Mouse (Mus musculus): ENCODE data around the gene Txk. TPM values are rescaled to one million over a fixed set of nuclear protein-coding genes. Genes with fewer than 3 reads are reported as not detected.
A peak's percentile ranks its signal among the peaks of the same experiment; 100 is the strongest.

Gene Txk
- total and polyA plus RNA-seq, 3 experiments: 0.10 to 0.23 TPM; not detected in 1

- TF ChIP-seq SIN3A (IDR thresholded peaks at IDR 0.05; ENCODE audit: low read length) (peak; percentile 39), MAX (IDR thresholded peaks at IDR 0.05; ENCODE audit: low read length) (no peak), MAZ (IDR thresholded peaks at IDR 0.05; ENCODE audit: low read depth, low read length) (no peak), MAFK (IDR thresholded peaks at IDR 0.05; ENCODE audit: borderline replicate concordance, low read depth, low read length) (no peak), POLR2AphosphoS5 (IDR thresholded peaks at IDR 0.05; ENCODE audit: borderline replicate concordance, low read depth, low read length) (no peak), SMC3 (IDR thresholded peaks at IDR 0.05; ENCODE audit: low read depth, low read length) (no peak), MEF2A (IDR thresholded peaks at IDR 0.05; ENCODE audit: extremely low read depth, insufficient replicate concordance, low read depth, low read length, poor library complexity, severe bottlenecking) (no peak), MXI1 (IDR thresholded peaks at IDR 0.05; ENCODE audit: low read depth, low read length) (no peak), HCFC1 (IDR thresholded peaks at IDR 0.05; ENCODE audit: low read depth, low read length) (no peak), E2F4 (IDR thresholded peaks at IDR 0.05; ENCODE audit: borderline replicate concordance, low read depth, low read length) (no peak)
These were observed 10.4 kb upstream of the Txk start (continued) for GRCm38 (mm10) chr5:72763025-72763424.

- H3K36me3 ChIP-seq (ENCODE audit: control insufficient read depth in 1 of 2, insufficient read depth in 2 of 2, low read length in 2 of 2): peaks cover 20 to 43% of the 10 kb centered on the region in 2 experiments
- H3K9me3 ChIP-seq (replicated peaks; ENCODE audit: insufficient read depth, low read length): no peaks in the 10 kb centered on the region
- DNase-seq (ENCODE audit: low read depth, low spot score): no peak
- no peak for TF ChIP-seq ETS1 (IDR thresholded peaks at IDR 0.05; ENCODE audit: low read depth, low read length)
- no peak for TF ChIP-seq NELFE (IDR thresholded peaks at IDR 0.05; ENCODE audit: low read depth, low read length)
- TF ChIP-seq KAT2A (conservative IDR thresholded peaks at IDR 0.05; ENCODE audit: low read depth, low read length): no peak
- no peak for TF ChIP-seq GABPA (IDR thresholded peaks at IDR 0.05; ENCODE audit: low read depth, low read length)
- no peak for TF ChIP-seq ZC3H11A (IDR thresholded peaks at IDR 0.05; ENCODE audit: low read depth, low read length)
- no peak for TF ChIP-seq JUND (IDR thresholded peaks at IDR 0.05; ENCODE audit: low read depth, low read length)
- no peak for TF ChIP-seq ZKSCAN1 (IDR thresholded peaks at IDR 0.05; ENCODE audit: low read depth, low read length)
- TF ChIP-seq RCOR1 (IDR thresholded peaks at IDR 0.05; ENCODE audit: low read depth, low read length): no peak
- no peak for TF ChIP-seq POLR2AphosphoS5 (IDR thresholded peaks at IDR 0.05; ENCODE audit: borderline replicate concordance, low read depth, low read length)
- TF ChIP-seq ZNF384 (IDR thresholded peaks at IDR 0.05; ENCODE audit: low read depth, low read length): no peak
- no peak for TF ChIP-seq MAX (IDR thresholded peaks at IDR 0.05; ENCODE audit: low read length)
- TF ChIP-seq POLR2AphosphoS2 (IDR thresholded peaks at IDR 0.05; ENCODE audit: low read length): no peak
- TF ChIP-seq CTCF (IDR thresholded peaks at IDR 0.05 in 2 of 3, conservative IDR thresholded peaks at IDR 0.05 in 1 of 3; ENCODE audit: control insufficient read depth in 1 of 3, insufficient read depth in 1 of 3, low read depth in 2 of 3, low read length in 3 of 3, poor library complexity in 1 of 3, severe bottlenecking in 1 of 3): no peak
- TF ChIP-seq ZMIZ1 (IDR thresholded peaks at IDR 0.05; ENCODE audit: low read depth, low read length): no peak
- no peak for TF ChIP-seq UBTF (IDR thresholded peaks at IDR 0.05; ENCODE audit: borderline replicate concordance, insufficient read depth, low read depth, low read length)
- no peak for TF ChIP-seq MAFK (IDR thresholded peaks at IDR 0.05; ENCODE audit: borderline replicate concordance, low read depth, low read length)
- no peak for TF ChIP-seq USF2 (IDR thresholded peaks at IDR 0.05; ENCODE audit: borderline replicate concordance in 1 of 2, insufficient read depth in 1 of 2, low read depth in 1 of 2, low read length in 2 of 2)
- TF ChIP-seq NRF1 (IDR thresholded peaks at IDR 0.05; ENCODE audit: insufficient read depth, low read depth, low read length, poor library complexity, severe bottlenecking): no peak
- H3K27me3 ChIP-seq (ENCODE audit: control insufficient read depth in 1 of 2, insufficient read depth in 2 of 2, low read length in 2 of 2): no peaks in the 10 kb centered on the region
- H3K4me3 ChIP-seq (ENCODE audit: control insufficient read depth in 1 of 2, insufficient read depth in 1 of 2, low read depth in 2 of 2, low read length in 2 of 2): no peak overlapping the region
- H3K27ac ChIP-seq (ENCODE audit: control insufficient read depth, low read depth, low read length): no peak overlapping the region
- peaks cover 0 to 11% of the 10 kb centered on the region in 2 experiments; a peak in 2 of 4 replicates for H3K4me1 ChIP-seq (ENCODE audit: control insufficient read depth in 1 of 2, insufficient read depth in 2 of 2, low read length in 2 of 2)
- H3K9ac ChIP-seq (ENCODE audit: control insufficient read depth, low read depth, low read length, poor library complexity, severe bottlenecking): no peak overlapping the region
- no peaks in the 10 kb centered on the region for H3K79me2 ChIP-seq (ENCODE audit: control insufficient read depth, insufficient read depth, low read length, poor library complexity)
These were observed 9.2 kb upstream of the Txk start for GRCm38 (mm10) chr5:72761758-72762157.
